Mouse (Mus musculus): Measurements from ENCODE around the gene Zfhx2. TPM values are rescaled to one million over a fixed set of nuclear protein-coding genes. Genes with fewer than 3 reads are reported as not detected.

Gene Zfhx2
- total RNA-seq, 1 experiment = 9.4 TPM

DNA sequence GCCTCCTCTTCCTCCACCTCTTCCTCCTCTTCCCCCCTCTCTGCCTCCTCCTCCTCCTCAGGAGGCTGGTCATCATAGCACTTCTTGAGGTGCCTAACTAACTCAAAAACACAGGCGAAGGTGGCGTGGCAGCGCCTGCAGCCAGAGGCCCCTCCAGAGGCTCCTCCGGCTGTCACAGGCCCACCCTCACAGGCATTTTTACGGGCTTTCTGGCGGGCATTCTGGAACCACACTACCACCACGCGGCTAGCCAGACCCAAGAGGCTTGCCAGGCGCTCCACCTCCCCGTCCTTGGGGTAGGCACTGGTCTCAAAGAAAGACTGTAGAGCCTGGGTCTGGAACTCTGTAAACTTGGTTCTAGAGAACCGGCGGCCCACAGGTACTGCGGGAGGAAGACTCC is 26.7 kb downstream of the Zfhx2 start:
- in situ Hi-C loops (cut with MboI; ENCODE audit: low sequenced_read_pairs in 2 of 2, unreplicated experiment in 2 of 2) = no loop called here
- peak overlapping the region; percentile 31 to 53 for H3K4me3 ChIP-seq (ENCODE audit: insufficient read depth in 1 of 2, low read depth in 1 of 2, low read length in 2 of 2, poor library complexity in 1 of 2, severe bottlenecking in 1 of 2)
- peaks cover 0 to 23% of the 10 kb centered on the region in 2 experiments; a peak in 2 of 4 replicates for H3K4me1 ChIP-seq (ENCODE audit: control insufficient read depth in 2 of 2, insufficient read depth in 2 of 2, low read length in 2 of 2, poor library complexity in 1 of 2)
- no peak for DNase-seq (ENCODE audit: low read depth, low spot score)
- H3K27ac ChIP-seq (ENCODE audit: insufficient read depth, low read depth, low read length, poor library complexity, severe bottlenecking) = 0 out of 2 replicates have a peak overlapping the region, but pooled peaks have one; percentile 4
- peaks cover 50% of the 10 kb centered on the region for H3K36me3 ChIP-seq (ENCODE audit: control insufficient read depth, insufficient read depth, low read length, poor library complexity, severe bottlenecking)
- no peaks in the 10 kb centered on the region for H3K9me3 ChIP-seq (ENCODE audit: control insufficient read depth, insufficient read depth, low read depth, low read length)
- TF ChIP-seq MAFK (IDR thresholded peaks at IDR 0.05; ENCODE audit: insufficient read depth, low read depth, low read length) = no peak
- no peak for TF ChIP-seq ZNF384 (IDR thresholded peaks at IDR 0.05; ENCODE audit: low read depth, low read length)
- TF ChIP-seq HCFC1 (IDR thresholded peaks at IDR 0.05; ENCODE audit: borderline replicate concordance, insufficient read depth, low read length) = no peak
- no peak for TF ChIP-seq CHD2 (IDR thresholded peaks at IDR 0.05; ENCODE audit: low read depth, low read length)
- no peak for TF ChIP-seq ZC3H11A (IDR thresholded peaks at IDR 0.05; ENCODE audit: borderline replicate concordance, low read depth, low read length)
- H3K9ac ChIP-seq (ENCODE audit: insufficient read depth, low read depth, low read length, poor library complexity, severe bottlenecking) = peak overlapping the region; percentile 37

DNA sequence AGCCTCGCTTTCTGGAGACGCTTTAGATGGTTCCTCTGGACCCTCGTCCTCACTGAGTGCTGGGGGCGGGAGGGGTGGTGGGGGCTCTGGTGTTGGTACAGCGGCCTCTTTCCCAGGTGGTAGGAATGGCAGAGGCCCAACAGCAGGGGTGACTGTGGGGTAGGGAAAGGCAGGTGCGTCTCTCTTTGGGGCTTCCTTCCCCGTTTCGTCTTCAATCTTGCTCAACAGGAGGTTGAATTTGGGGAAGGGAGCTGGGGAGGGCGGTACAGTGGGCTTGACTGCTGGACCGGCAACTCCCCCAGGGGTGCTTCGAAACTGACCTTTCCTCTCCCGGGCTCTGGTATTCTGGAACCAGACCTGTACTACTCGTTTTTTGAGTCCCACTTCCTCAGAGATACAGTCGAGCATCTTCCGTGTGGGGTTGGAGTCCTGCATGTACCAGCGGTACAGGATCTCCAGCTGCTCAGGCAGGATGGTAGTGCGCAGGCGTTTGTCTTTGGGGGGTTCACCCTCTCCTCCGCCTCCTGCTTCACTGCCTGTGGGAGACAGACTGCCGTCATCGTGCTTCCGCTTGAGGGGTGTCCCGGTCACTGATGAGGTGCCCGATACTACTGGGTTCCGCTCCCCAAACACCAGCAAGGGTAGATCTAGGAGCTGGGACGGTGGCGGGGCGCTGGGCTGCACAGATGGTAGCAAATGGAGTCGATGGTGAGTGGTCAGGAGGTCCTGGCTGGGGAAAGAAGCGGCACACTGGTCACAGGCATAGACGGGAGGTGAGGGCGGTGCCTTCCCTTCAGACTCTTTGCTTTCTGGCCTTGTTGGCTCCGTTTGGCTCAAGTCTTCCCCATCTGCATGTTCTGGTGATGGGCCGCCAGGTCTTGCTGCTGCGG is 27.4 kb downstream of the Zfhx2 start:
- peaks cover 45% of the 10 kb centered on the region for H3K36me3 ChIP-seq (ENCODE audit: control insufficient read depth, insufficient read depth, low read length, poor library complexity, severe bottlenecking)
- H3K9me3 ChIP-seq (ENCODE audit: control insufficient read depth, insufficient read depth, low read depth, low read length) = no peaks in the 10 kb centered on the region
- H3K4me1 ChIP-seq (ENCODE audit: control insufficient read depth in 2 of 2, insufficient read depth in 2 of 2, low read length in 2 of 2, poor library complexity in 1 of 2) = peaks cover under 1 to 26% of the 10 kb centered on the region in 2 experiments; a peak in 3 of 4 replicates
- H3K4me3 ChIP-seq (ENCODE audit: insufficient read depth in 1 of 2, low read depth in 1 of 2, low read length in 2 of 2, poor library complexity in 1 of 2, severe bottlenecking in 1 of 2) = peak overlapping the region; percentile 31 to 53
- no peak for DNase-seq (ENCODE audit: low read depth, low spot score)
- H3K27ac ChIP-seq (ENCODE audit: insufficient read depth, low read depth, low read length, poor library complexity, severe bottlenecking) = 0 out of 2 replicates have a peak overlapping the region, but pooled peaks have one; percentile 6
- TF ChIP-seq ZC3H11A (IDR thresholded peaks at IDR 0.05; ENCODE audit: borderline replicate concordance, low read depth, low read length) (no peak), HCFC1 (IDR thresholded peaks at IDR 0.05; ENCODE audit: borderline replicate concordance, insufficient read depth, low read length) (no peak), ZNF384 (IDR thresholded peaks at IDR 0.05; ENCODE audit: low read depth, low read length) (no peak), MAFK (IDR thresholded peaks at IDR 0.05; ENCODE audit: insufficient read depth, low read depth, low read length) (no peak), CHD2 (IDR thresholded peaks at IDR 0.05; ENCODE audit: low read depth, low read length) (no peak)
- in situ Hi-C loops (cut with MboI; ENCODE audit: low sequenced_read_pairs in 2 of 2, unreplicated experiment in 2 of 2) = no loop called here
- H3K9ac ChIP-seq (ENCODE audit: insufficient read depth, low read depth, low read length, poor library complexity, severe bottlenecking) = peak overlapping the region; percentile 37

DNA sequence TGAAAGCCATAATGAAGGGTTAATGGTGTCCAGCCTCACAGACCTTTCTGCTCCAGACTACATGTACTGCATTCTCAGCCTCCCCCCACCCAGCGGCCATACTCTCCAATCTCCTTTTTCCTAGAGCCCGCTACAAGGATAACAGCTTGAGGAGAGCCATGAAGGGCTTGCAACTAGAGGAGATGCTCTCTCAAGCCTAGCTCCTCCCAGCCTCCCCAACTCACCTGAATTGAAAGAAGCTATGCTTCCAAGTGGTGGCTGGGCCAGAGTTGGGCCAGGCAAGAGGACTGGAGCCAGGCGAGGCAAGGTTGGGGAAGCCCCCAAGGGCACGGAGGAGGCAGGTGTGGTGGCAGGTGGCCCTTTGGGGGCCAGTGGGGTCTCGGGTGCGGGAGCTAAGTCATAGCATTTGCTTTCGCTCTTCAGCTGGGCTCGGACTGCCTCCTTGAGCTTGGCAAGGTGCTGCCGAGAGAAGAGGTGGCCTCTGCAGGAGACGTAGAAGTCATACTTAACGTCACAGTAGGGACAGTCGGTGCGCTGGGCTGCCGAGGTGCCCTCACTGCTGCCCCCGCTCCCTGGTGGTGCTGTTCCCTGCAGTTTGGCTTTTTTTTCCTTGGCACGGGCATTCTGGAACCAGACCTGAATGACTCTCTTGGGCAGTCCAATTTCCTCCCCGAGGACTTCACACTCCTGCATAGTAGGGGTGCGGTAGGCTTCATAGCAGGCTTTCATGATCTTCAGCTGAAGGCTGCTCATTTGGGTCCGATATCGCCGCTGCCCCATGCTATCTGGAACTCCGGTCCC is 28.3 kb downstream of the Zfhx2 start:
- no peak overlapping the region for H3K9ac ChIP-seq (ENCODE audit: insufficient read depth, low read depth, low read length, poor library complexity, severe bottlenecking)
- TF ChIP-seq HCFC1 (IDR thresholded peaks at IDR 0.05; ENCODE audit: borderline replicate concordance, insufficient read depth, low read length) (no peak), ZC3H11A (IDR thresholded peaks at IDR 0.05; ENCODE audit: borderline replicate concordance, low read depth, low read length) (no peak), MAFK (IDR thresholded peaks at IDR 0.05; ENCODE audit: insufficient read depth, low read depth, low read length) (no peak), ZNF384 (IDR thresholded peaks at IDR 0.05; ENCODE audit: low read depth, low read length) (no peak), CHD2 (IDR thresholded peaks at IDR 0.05; ENCODE audit: low read depth, low read length) (no peak)
- peaks cover 6 to 31% of the 10 kb centered on the region in 2 experiments; a peak in 3 of 4 replicates for H3K4me1 ChIP-seq (ENCODE audit: control insufficient read depth in 2 of 2, insufficient read depth in 2 of 2, low read length in 2 of 2, poor library complexity in 1 of 2)
- no peak for DNase-seq (ENCODE audit: low read depth, low spot score)
- H3K27ac ChIP-seq (ENCODE audit: insufficient read depth, low read depth, low read length, poor library complexity, severe bottlenecking) = no peak overlapping the region
- peaks cover 37% of the 10 kb centered on the region for H3K36me3 ChIP-seq (ENCODE audit: control insufficient read depth, insufficient read depth, low read length, poor library complexity, severe bottlenecking)
- H3K9me3 ChIP-seq (ENCODE audit: control insufficient read depth, insufficient read depth, low read depth, low read length) = no peaks in the 10 kb centered on the region
- in situ Hi-C loops (cut with MboI; ENCODE audit: low sequenced_read_pairs in 2 of 2, unreplicated experiment in 2 of 2) = no loop called here
- peak overlapping the region in 1 of 2 experiments; percentile 53; a peak in 1 of 4 replicates for H3K4me3 ChIP-seq (ENCODE audit: insufficient read depth in 1 of 2, low read depth in 1 of 2, low read length in 2 of 2, poor library complexity in 1 of 2, severe bottlenecking in 1 of 2)

DNA sequence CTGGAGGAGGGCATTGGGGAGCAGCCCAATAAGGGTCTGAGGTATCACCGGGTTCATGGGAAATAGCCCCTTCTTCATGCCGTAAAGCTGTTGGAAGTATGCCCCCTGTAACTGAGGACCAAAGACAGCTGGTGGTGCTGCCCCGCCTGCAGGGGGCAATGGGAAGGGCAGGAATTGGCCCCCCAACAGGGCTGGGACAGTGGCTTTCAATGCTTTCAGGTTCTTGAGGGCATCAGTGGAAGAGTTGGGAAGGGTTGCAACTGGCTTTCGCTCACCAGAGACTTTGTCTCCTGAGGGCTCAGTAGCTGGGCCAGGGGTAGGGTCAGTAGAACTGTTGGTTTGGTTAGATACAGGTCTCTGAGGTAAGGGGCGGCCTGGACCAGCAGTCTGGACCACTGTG is 29.0 kb downstream of the Zfhx2 start:
- peaks cover 31% of the 10 kb centered on the region for H3K36me3 ChIP-seq (ENCODE audit: control insufficient read depth, insufficient read depth, low read length, poor library complexity, severe bottlenecking)
- no peak overlapping the region for H3K27ac ChIP-seq (ENCODE audit: insufficient read depth, low read depth, low read length, poor library complexity, severe bottlenecking)
- H3K4me3 ChIP-seq (ENCODE audit: insufficient read depth in 1 of 2, low read depth in 1 of 2, low read length in 2 of 2, poor library complexity in 1 of 2, severe bottlenecking in 1 of 2) = peak overlapping the region in 1 of 2 experiments; percentile 21; a peak in 1 of 4 replicates
- no peak for TF ChIP-seq MAFK (IDR thresholded peaks at IDR 0.05; ENCODE audit: insufficient read depth, low read depth, low read length)
- TF ChIP-seq ZC3H11A (IDR thresholded peaks at IDR 0.05; ENCODE audit: borderline replicate concordance, low read depth, low read length) = no peak
- TF ChIP-seq CHD2 (IDR thresholded peaks at IDR 0.05; ENCODE audit: low read depth, low read length) = no peak
- TF ChIP-seq HCFC1 (IDR thresholded peaks at IDR 0.05; ENCODE audit: borderline replicate concordance, insufficient read depth, low read length) = no peak
- no peak for TF ChIP-seq ZNF384 (IDR thresholded peaks at IDR 0.05; ENCODE audit: low read depth, low read length)
- no peaks in the 10 kb centered on the region for H3K9me3 ChIP-seq (ENCODE audit: control insufficient read depth, insufficient read depth, low read depth, low read length)
- H3K9ac ChIP-seq (ENCODE audit: insufficient read depth, low read depth, low read length, poor library complexity, severe bottlenecking) = no peak overlapping the region
- peaks cover 7 to 32% of the 10 kb centered on the region in 2 experiments; a peak in 3 of 4 replicates for H3K4me1 ChIP-seq (ENCODE audit: control insufficient read depth in 2 of 2, insufficient read depth in 2 of 2, low read length in 2 of 2, poor library complexity in 1 of 2)
- in situ Hi-C loops (cut with MboI; ENCODE audit: low sequenced_read_pairs in 2 of 2, unreplicated experiment in 2 of 2) = no loop called here
- no peak for DNase-seq (ENCODE audit: low read depth, low spot score)

All from ES-E14 (cell line).